Mouse (Mus musculus): Measurements from ENCODE around the gene Usp20. TPM values are rescaled to one million over a fixed set of nuclear protein-coding genes. Genes with fewer than 3 reads are reported as not detected.

Usp20 gene
- polyA plus RNA-seq, 1 experiment from 2014 or later = 11.1 TPM

DNA sequence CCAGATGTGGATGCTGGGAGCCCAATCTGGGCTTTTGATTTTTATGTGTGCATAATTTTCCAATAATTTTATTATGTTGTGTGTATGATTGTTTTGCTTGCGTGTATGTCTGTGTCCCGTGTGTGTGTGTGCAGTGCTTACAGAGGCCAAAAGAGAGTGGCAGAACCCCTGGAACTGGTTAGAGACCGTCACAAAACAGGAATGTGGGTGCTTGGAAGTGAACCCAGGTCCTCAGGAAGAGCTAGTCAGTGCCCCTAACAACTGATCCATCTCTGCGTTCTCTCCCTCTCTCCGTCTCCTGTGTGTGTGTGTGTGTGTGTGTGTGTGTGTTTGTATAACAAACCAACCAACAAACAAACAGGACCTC lies 29.6 kb upstream of the Usp20 start:
- Histone ChIP-seq H3K9me3 (ENCODE audit: control insufficient read depth, low read length) (no peaks in the 10 kb centered on the region), H3K4me1 (replicated peaks; ENCODE audit: control insufficient read depth, insufficient read depth, low read length) (peaks cover 15% of the 10 kb centered on the region), H3K27me3 (replicated peaks; ENCODE audit: control insufficient read depth, insufficient read depth, low read length) (no peaks in the 10 kb centered on the region), H3K27ac (ENCODE audit: low read depth) (peak overlapping the region; percentile 74; the same call in 1 of the 2 replicates), H3K36me3 (ENCODE audit: control insufficient read depth, insufficient read depth, low read length) (peaks cover 25% of the 10 kb centered on the region), H3K9ac (ENCODE audit: low read length) (no peak overlapping the region), H3K4me2 (ENCODE audit: low read length) (peak overlapping the region; percentile 68), H3K4me3 (ENCODE audit: low read depth, low read length) (peak overlapping the region; percentile 92)
- peak; percentile 24 for ATAC-seq (replicated peaks; ENCODE audit: low FRiP score, low TSS enrichment, low read depth)
- no peak for DNase-seq (ENCODE audit: low spot score)
- WGBS = 29% methylated on average over 5 of the region's 5 CpGs

DNA sequence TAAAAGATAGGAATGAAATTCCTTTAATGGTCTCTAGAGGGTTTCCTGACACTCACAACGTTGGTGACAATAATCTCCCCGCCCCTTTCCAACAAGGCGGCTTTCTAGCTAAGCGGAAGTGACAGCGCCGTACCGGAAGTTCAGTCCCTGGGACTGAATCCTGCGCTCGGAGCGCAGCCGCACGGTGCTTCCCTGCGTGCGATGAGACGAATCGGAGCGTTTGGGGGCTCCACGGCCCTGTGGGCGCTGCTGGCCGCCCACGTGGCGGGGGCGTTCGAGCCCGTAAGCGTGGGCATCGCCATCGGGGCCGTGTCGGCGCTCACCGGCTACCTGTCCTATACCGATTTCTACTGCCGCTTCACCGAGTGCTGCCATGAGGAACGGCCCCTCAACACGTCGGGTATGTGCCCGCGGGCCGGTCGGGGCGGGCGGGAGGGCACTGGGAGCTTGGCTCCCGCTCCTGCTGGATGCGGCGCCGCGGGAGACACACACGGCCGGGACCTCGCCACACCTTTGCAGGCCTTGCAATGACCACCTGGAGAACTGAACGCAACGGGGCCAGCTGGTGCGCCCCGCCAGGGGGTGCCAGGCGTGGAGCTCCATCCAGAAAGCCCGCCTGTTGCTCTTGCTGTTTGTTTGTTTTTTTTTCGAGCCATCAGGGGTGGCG lies 29.1 kb upstream of the Usp20 start, which contains the start of gene Tor1b:
Tor1b (plus strand) TSS at position 136 of the 667 bp plus-strand sequence.
- no peaks in the 10 kb centered on the region for H3K27me3 ChIP-seq (replicated peaks; ENCODE audit: control insufficient read depth, insufficient read depth, low read length)
- peaks cover 15% of the 10 kb centered on the region for H3K4me1 ChIP-seq (replicated peaks; ENCODE audit: control insufficient read depth, insufficient read depth, low read length)
- peak within 1 kb of the TSS; percentile 74 for H3K27ac ChIP-seq (ENCODE audit: low read depth)
- peak within 1 kb of the TSS; percentile 92 for H3K4me3 ChIP-seq (ENCODE audit: low read depth, low read length)
- H3K4me2 ChIP-seq (ENCODE audit: low read length) = peak within 1 kb of the TSS; percentile 68
- DNase-seq (ENCODE audit: low spot score) = peak; percentile 89
- peaks cover 30% of the 10 kb centered on the region for H3K36me3 ChIP-seq (ENCODE audit: control insufficient read depth, insufficient read depth, low read length)
- ATAC-seq (replicated peaks; ENCODE audit: low FRiP score, low TSS enrichment, low read depth) = peak; percentile 88
- peak within 1 kb of the TSS; percentile 92 for H3K9ac ChIP-seq (ENCODE audit: low read length)
- under 1% methylated on average over 60 of the region's 60 CpGs for WGBS
- H3K9me3 ChIP-seq (ENCODE audit: control insufficient read depth, low read length) = no peaks in the 10 kb centered on the region

GRCm38 (mm10) chr2:30954797-30955196 lies 27.3 kb upstream of the Usp20 start:
- Histone ChIP-seq H3K27ac (ENCODE audit: low read depth) (no peak overlapping the region), H3K4me2 (ENCODE audit: low read length) (peak overlapping the region; percentile 68), H3K36me3 (ENCODE audit: control insufficient read depth, insufficient read depth, low read length) (peaks cover 48% of the 10 kb centered on the region), H3K9ac (ENCODE audit: low read length) (no peak overlapping the region; the same call in 1 of the 2 replicates), H3K4me3 (ENCODE audit: low read depth, low read length) (0 out of 2 replicates have a peak overlapping the region, but pooled peaks have one; percentile 92), H3K27me3 (replicated peaks; ENCODE audit: control insufficient read depth, insufficient read depth, low read length) (no peaks in the 10 kb centered on the region), H3K4me1 (replicated peaks; ENCODE audit: control insufficient read depth, insufficient read depth, low read length) (peaks cover 15% of the 10 kb centered on the region), H3K9me3 (ENCODE audit: control insufficient read depth, low read length) (no peaks in the 10 kb centered on the region)
- WGBS = 69% methylated on average over 6 of the region's 6 CpGs
- DNase-seq (ENCODE audit: low spot score) = no peak
- ATAC-seq (replicated peaks; ENCODE audit: low FRiP score, low TSS enrichment, low read depth) = no peak

- Histone ChIP-seq H3K4me2 (ENCODE audit: low read length) (no peak overlapping the region), H3K4me3 (ENCODE audit: low read depth, low read length) (no peak overlapping the region), H3K36me3 (ENCODE audit: control insufficient read depth, insufficient read depth, low read length) (peaks cover 75% of the 10 kb centered on the region), H3K9me3 (ENCODE audit: control insufficient read depth, low read length) (no peaks in the 10 kb centered on the region), H3K27me3 (replicated peaks; ENCODE audit: control insufficient read depth, insufficient read depth, low read length) (no peaks in the 10 kb centered on the region), H3K9ac (ENCODE audit: low read length) (no peak overlapping the region), H3K4me1 (replicated peaks; ENCODE audit: control insufficient read depth, insufficient read depth, low read length) (peaks cover 13% of the 10 kb centered on the region), H3K27ac (ENCODE audit: low read depth) (no peak overlapping the region)
- no peak for ATAC-seq (replicated peaks; ENCODE audit: low FRiP score, low TSS enrichment, low read depth)
- 90% methylated on average over 4 of the region's 4 CpGs for WGBS
- DNase-seq (ENCODE audit: low spot score) = no peak
Measured at GRCm38 (mm10) chr2:30957511-30957910, 24.6 kb upstream of the Usp20 start.

DNA sequence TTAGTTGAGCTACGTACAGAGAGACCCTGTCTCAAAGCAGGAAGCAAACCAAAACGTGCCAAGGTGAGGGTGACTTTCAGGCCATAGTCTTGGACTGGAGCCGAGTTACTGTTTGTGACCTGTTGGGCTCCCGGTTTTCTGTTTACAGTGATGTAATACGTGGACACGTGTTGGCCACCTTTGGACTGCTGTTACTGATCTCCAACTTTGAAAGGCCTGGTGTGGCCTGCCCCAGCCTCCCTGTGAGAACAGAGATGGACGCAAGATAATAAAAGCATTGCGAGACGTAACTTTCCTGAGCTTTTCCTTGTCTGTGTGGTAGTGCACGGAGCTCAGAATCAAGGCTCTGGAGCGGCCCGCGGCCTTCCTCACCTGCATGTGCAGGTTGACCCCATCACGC lies 23.4 kb upstream of the Usp20 start:
- no peak overlapping the region for H3K4me3 ChIP-seq (ENCODE audit: low read depth, low read length)
- no peak overlapping the region for H3K9ac ChIP-seq (ENCODE audit: low read length)

DNA sequence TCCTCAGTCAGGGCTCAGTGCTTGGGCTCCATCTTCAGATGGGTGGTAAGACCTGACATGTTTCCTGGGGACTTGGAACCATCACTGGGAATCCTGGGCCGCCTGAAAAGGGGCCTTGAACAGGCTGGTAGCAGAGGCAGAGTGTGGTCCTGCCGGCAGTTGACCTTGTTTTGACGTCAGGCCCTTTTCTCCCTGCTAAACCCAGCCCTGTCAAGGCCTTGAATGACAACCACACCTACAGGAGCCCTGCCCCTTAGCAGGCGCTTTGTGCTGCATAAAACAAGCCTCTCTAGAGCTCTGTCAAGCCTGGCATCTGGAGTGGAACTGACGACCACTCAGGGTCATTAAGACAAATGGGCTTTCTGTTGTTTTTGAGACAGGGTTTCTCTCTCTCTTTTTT lies 22.2 kb upstream of the Usp20 start:
- 52% methylated on average over 5 of the region's 5 CpGs for WGBS
- H3K36me3 ChIP-seq (ENCODE audit: control insufficient read depth, insufficient read depth, low read length) = peaks cover 98% of the 10 kb centered on the region

More for the DNA sequence above, 23.4 kb upstream of the Usp20 start:
- no peak for ATAC-seq (replicated peaks; ENCODE audit: low FRiP score, low TSS enrichment, low read depth)
- Histone ChIP-seq H3K27me3 (replicated peaks; ENCODE audit: control insufficient read depth, insufficient read depth, low read length) (no peaks in the 10 kb centered on the region), H3K36me3 (ENCODE audit: control insufficient read depth, insufficient read depth, low read length) (peaks cover 88% of the 10 kb centered on the region), H3K4me2 (ENCODE audit: low read length) (no peak overlapping the region), H3K27ac (ENCODE audit: low read depth) (no peak overlapping the region), H3K9me3 (ENCODE audit: control insufficient read depth, low read length) (no peaks in the 10 kb centered on the region), H3K4me1 (replicated peaks; ENCODE audit: control insufficient read depth, insufficient read depth, low read length) (peaks cover 12% of the 10 kb centered on the region)
- DNase-seq (ENCODE audit: low spot score) = no peak
- WGBS = 88% methylated on average over 14 of the region's 14 CpGs

GRCm38 (mm10) chr2:30962570-30963254 lies 19.4 kb upstream of the Usp20 start:
- no peaks in the 10 kb centered on the region for H3K27me3 ChIP-seq (replicated peaks; ENCODE audit: control insufficient read depth, insufficient read depth, low read length)
- H3K27ac ChIP-seq (ENCODE audit: low read depth) = no peak overlapping the region
- no peak overlapping the region for H3K4me3 ChIP-seq (ENCODE audit: low read depth, low read length)
- H3K4me2 ChIP-seq (ENCODE audit: low read length) = no peak overlapping the region
- peaks cover 73% of the 10 kb centered on the region for H3K36me3 ChIP-seq (ENCODE audit: control insufficient read depth, insufficient read depth, low read length)
- H3K9ac ChIP-seq (ENCODE audit: low read length) = no peak overlapping the region
- no peaks in the 10 kb centered on the region for H3K9me3 ChIP-seq (ENCODE audit: control insufficient read depth, low read length)
- no peak for DNase-seq (ENCODE audit: low spot score)
- H3K4me1 ChIP-seq (replicated peaks; ENCODE audit: control insufficient read depth, insufficient read depth, low read length) = peaks cover 11% of the 10 kb centered on the region
- WGBS = 82% methylated on average over 11 of the region's 11 CpGs
- ATAC-seq (replicated peaks; ENCODE audit: low FRiP score, low TSS enrichment, low read depth) = no peak

More for the DNA sequence above, 22.2 kb upstream of the Usp20 start:
- Histone ChIP-seq H3K9me3 (ENCODE audit: control insufficient read depth, low read length) (no peaks in the 10 kb centered on the region), H3K4me2 (ENCODE audit: low read length) (no peak overlapping the region), H3K4me1 (replicated peaks; ENCODE audit: control insufficient read depth, insufficient read depth, low read length) (peaks cover under 1% of the 10 kb centered on the region; the same call in 1 of the 2 replicates), H3K27me3 (replicated peaks; ENCODE audit: control insufficient read depth, insufficient read depth, low read length) (no peaks in the 10 kb centered on the region), H3K4me3 (ENCODE audit: low read depth, low read length) (no peak overlapping the region), H3K9ac (ENCODE audit: low read length) (no peak overlapping the region), H3K27ac (ENCODE audit: low read depth) (no peak overlapping the region)
- no peak for DNase-seq (ENCODE audit: low spot score)
- ATAC-seq (replicated peaks; ENCODE audit: low FRiP score, low TSS enrichment, low read depth) = no peak

DNA sequence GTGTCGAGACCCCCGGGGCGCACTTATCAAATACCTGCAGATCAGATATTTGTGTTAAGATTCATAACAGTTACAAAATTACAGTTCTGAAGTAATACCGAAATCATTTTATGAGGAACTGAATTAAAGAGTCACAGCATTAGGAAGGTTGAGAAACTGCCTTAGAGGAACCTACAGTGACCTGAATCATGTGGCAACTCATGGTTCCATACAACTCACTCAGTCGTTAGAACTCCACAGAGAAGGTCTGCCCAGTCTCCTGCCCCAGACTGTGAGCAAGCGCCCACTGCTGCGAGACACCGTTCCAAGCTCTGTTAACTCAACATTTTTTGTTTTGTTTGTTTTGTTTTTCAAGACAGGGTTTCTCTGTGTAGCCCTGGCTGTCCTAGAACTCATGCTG lies 16.5 kb upstream of the Usp20 start:
- Histone ChIP-seq H3K27ac (ENCODE audit: low read depth) (no peak overlapping the region), H3K9me3 (ENCODE audit: control insufficient read depth, low read length) (no peaks in the 10 kb centered on the region), H3K9ac (ENCODE audit: low read length) (no peak overlapping the region), H3K4me1 (replicated peaks; ENCODE audit: control insufficient read depth, insufficient read depth, low read length) (peaks cover 11% of the 10 kb centered on the region), H3K36me3 (ENCODE audit: control insufficient read depth, insufficient read depth, low read length) (peaks cover 43% of the 10 kb centered on the region), H3K4me3 (ENCODE audit: low read depth, low read length) (no peak overlapping the region), H3K4me2 (ENCODE audit: low read length) (no peak overlapping the region), H3K27me3 (replicated peaks; ENCODE audit: control insufficient read depth, insufficient read depth, low read length) (no peaks in the 10 kb centered on the region)
- ATAC-seq (replicated peaks; ENCODE audit: low FRiP score, low TSS enrichment, low read depth) (no peak), DNase-seq (ENCODE audit: low spot score) (no peak)
- WGBS = 91% methylated on average over 8 of the region's 8 CpGs

All from intestine, embryonic 14.5 days (tissue).